Mouse (Mus musculus): ENCODE data around the gene Sema5a. TPM values are rescaled to one million over a fixed set of nuclear protein-coding genes. Genes with fewer than 3 reads are reported as not detected.

Gene Sema5a
- polyA plus RNA-seq, 1 experiment from 2014 or later = 17.5 TPM

GRCm38 (mm10) chr15:32257340-32257739 lies 12.7 kb downstream of the Sema5a start:
- H3K27me3 ChIP-seq (replicated peaks) = no peaks in the 10 kb centered on the region
- H3K4me2 ChIP-seq = peak overlapping the region; percentile 10; the same call in 1 of the 2 replicates
- H3K4me3 ChIP-seq (replicated peaks) = no peak overlapping the region
- H3K27ac ChIP-seq = 0 out of 2 replicates have a peak overlapping the region, but pooled peaks have one; percentile 16
- no peak overlapping the region for H3K9ac ChIP-seq
- no peaks in the 10 kb centered on the region for H3K36me3 ChIP-seq
- peaks cover 10% of the 10 kb centered on the region; the same call in 1 of the 2 replicates for H3K4me1 ChIP-seq
- 0 out of 2 replicates have a peak, but pooled peaks have one; percentile 10 for ATAC-seq (ENCODE audit: insufficient read depth, low FRiP score, low read depth)
- H3K9me3 ChIP-seq = no peaks in the 10 kb centered on the region
- 66% methylated on average over 8 of the region's 8 CpGs for WGBS

GRCm38 (mm10) chr15:32257886-32258319 lies 13.3 kb downstream of the Sema5a start:
- Histone ChIP-seq H3K27ac (no peak overlapping the region), H3K4me3 (replicated peaks) (no peak overlapping the region), H3K4me2 (peak overlapping the region; percentile 10; the same call in 1 of the 2 replicates), H3K36me3 (no peaks in the 10 kb centered on the region), H3K4me1 (peaks cover 10% of the 10 kb centered on the region; the same call in 1 of the 2 replicates), H3K9ac (no peak overlapping the region), H3K9me3 (no peaks in the 10 kb centered on the region), H3K27me3 (replicated peaks) (no peaks in the 10 kb centered on the region)
- 45% methylated on average over 7 of the region's 7 CpGs for WGBS
- 0 out of 2 replicates have a peak, but pooled peaks have one; percentile 4 for ATAC-seq (ENCODE audit: insufficient read depth, low FRiP score, low read depth)

GRCm38 (mm10) chr15:32259362-32260096 lies 14.9 kb downstream of the Sema5a start:
- WGBS = 77% methylated on average over 5 of the region's 5 CpGs
- no peak for ATAC-seq (ENCODE audit: insufficient read depth, low FRiP score, low read depth)

GRCm38 (mm10) chr15:32260942-32261341 lies 16.3 kb downstream of the Sema5a start:
- Histone ChIP-seq H3K27ac (no peak overlapping the region), H3K4me1 (peaks cover 21% of the 10 kb centered on the region; the same call in 1 of the 2 replicates), H3K27me3 (replicated peaks) (no peaks in the 10 kb centered on the region), H3K9me3 (no peaks in the 10 kb centered on the region), H3K4me3 (replicated peaks) (no peak overlapping the region), H3K9ac (no peak overlapping the region), H3K4me2 (no peak overlapping the region), H3K36me3 (no peaks in the 10 kb centered on the region)
- ATAC-seq (ENCODE audit: insufficient read depth, low FRiP score, low read depth) = no peak
- WGBS = 61% methylated on average over 5 of the region's 5 CpGs

More at GRCm38 (mm10) chr15:32259362-32260096, 14.9 kb downstream of the Sema5a start:
- Histone ChIP-seq H3K27ac (no peak overlapping the region), H3K9ac (no peak overlapping the region), H3K4me2 (no peak overlapping the region), H3K9me3 (no peaks in the 10 kb centered on the region), H3K4me1 (peaks cover 11% of the 10 kb centered on the region; the same call in 1 of the 2 replicates), H3K27me3 (replicated peaks) (no peaks in the 10 kb centered on the region), H3K4me3 (replicated peaks) (no peak overlapping the region), H3K36me3 (no peaks in the 10 kb centered on the region)

- H3K4me2 ChIP-seq = no peak overlapping the region
- no peak overlapping the region for H3K27ac ChIP-seq
- ATAC-seq (ENCODE audit: insufficient read depth, low FRiP score, low read depth) = no peak
- H3K4me1 ChIP-seq = peaks cover 16% of the 10 kb centered on the region; the same call in 1 of the 2 replicates
- H3K27me3 ChIP-seq (replicated peaks) = no peaks in the 10 kb centered on the region
- H3K36me3 ChIP-seq = no peaks in the 10 kb centered on the region
- H3K4me3 ChIP-seq (replicated peaks) = no peak overlapping the region
- no peaks in the 10 kb centered on the region for H3K9me3 ChIP-seq
- H3K9ac ChIP-seq = no peak overlapping the region
- WGBS = 74% methylated on average over 3 of the region's 3 CpGs
Observed at GRCm38 (mm10) chr15:32263651-32264050, 19.0 kb downstream of the Sema5a start.

GRCm38 (mm10) chr15:32264822-32265377 lies 20.3 kb downstream of the Sema5a start:
- no peaks in the 10 kb centered on the region for H3K9me3 ChIP-seq
- no peaks in the 10 kb centered on the region for H3K36me3 ChIP-seq
- no peak overlapping the region for H3K4me3 ChIP-seq (replicated peaks)
- no peak overlapping the region for H3K9ac ChIP-seq
- 0 out of 2 replicates have a peak overlapping the region, but pooled peaks have one; percentile 3 for H3K4me2 ChIP-seq
- H3K27me3 ChIP-seq (replicated peaks) = no peaks in the 10 kb centered on the region
- peaks cover 16% of the 10 kb centered on the region; the same call in 1 of the 2 replicates for H3K4me1 ChIP-seq
- peak overlapping the region; percentile 77; the same call in 1 of the 2 replicates for H3K27ac ChIP-seq
- WGBS = 44% methylated on average over 7 of the region's 7 CpGs
- peak; percentile 42; the same call in 1 of the 2 replicates for ATAC-seq (ENCODE audit: insufficient read depth, low FRiP score, low read depth)

- Histone ChIP-seq H3K4me1 (peaks cover 16% of the 10 kb centered on the region; the same call in 1 of the 2 replicates), H3K9ac (no peak overlapping the region), H3K9me3 (no peaks in the 10 kb centered on the region), H3K36me3 (no peaks in the 10 kb centered on the region), H3K27ac (peak overlapping the region; percentile 77), H3K4me3 (replicated peaks) (no peak overlapping the region), H3K27me3 (replicated peaks) (no peaks in the 10 kb centered on the region), H3K4me2 (peak overlapping the region; percentile 16; the same call in 1 of the 2 replicates)
- ATAC-seq (ENCODE audit: insufficient read depth, low FRiP score, low read depth) = peak; percentile 72
- 35% methylated on average over 9 of the region's 9 CpGs for WGBS
Observed at GRCm38 (mm10) chr15:32265378-32265934, 20.8 kb downstream of the Sema5a start.

GRCm38 (mm10) chr15:32266122-32266820 lies 21.7 kb downstream of the Sema5a start:
- Histone ChIP-seq H3K36me3 (no peaks in the 10 kb centered on the region), H3K9ac (no peak overlapping the region), H3K9me3 (no peaks in the 10 kb centered on the region), H3K4me2 (no peak overlapping the region), H3K27ac (peak overlapping the region; percentile 77), H3K27me3 (replicated peaks) (no peaks in the 10 kb centered on the region), H3K4me3 (replicated peaks) (no peak overlapping the region), H3K4me1 (peaks cover 16% of the 10 kb centered on the region; the same call in 1 of the 2 replicates)
- 67% methylated on average over 15 of the region's 15 CpGs for WGBS
- no peak for ATAC-seq (ENCODE audit: insufficient read depth, low FRiP score, low read depth)

GRCm38 (mm10) chr15:32270106-32270505 lies 25.5 kb downstream of the Sema5a start:
- 60% methylated on average over 2 of the region's 2 CpGs for WGBS
- peaks cover 10% of the 10 kb centered on the region; the same call in 1 of the 2 replicates for H3K4me1 ChIP-seq
- H3K9ac ChIP-seq = no peak overlapping the region

GRCm38 (mm10) chr15:32273925-32274324 lies 29.3 kb downstream of the Sema5a start:
- no peaks in the 10 kb centered on the region for H3K27me3 ChIP-seq (replicated peaks)
- H3K36me3 ChIP-seq = no peaks in the 10 kb centered on the region
- H3K27ac ChIP-seq = no peak overlapping the region
- no peak overlapping the region for H3K4me2 ChIP-seq
- no peaks in the 10 kb centered on the region for H3K9me3 ChIP-seq
- WGBS = 82% methylated on average over 6 of the region's 6 CpGs
- H3K9ac ChIP-seq = no peak overlapping the region
- no peak for ATAC-seq (ENCODE audit: insufficient read depth, low FRiP score, low read depth)
- no peak overlapping the region for H3K4me3 ChIP-seq (replicated peaks)
- H3K4me1 ChIP-seq = no peaks in the 10 kb centered on the region

More at GRCm38 (mm10) chr15:32270106-32270505, 25.5 kb downstream of the Sema5a start:
- ATAC-seq (ENCODE audit: insufficient read depth, low FRiP score, low read depth) = no peak
- Histone ChIP-seq H3K36me3 (no peaks in the 10 kb centered on the region), H3K27me3 (replicated peaks) (no peaks in the 10 kb centered on the region), H3K27ac (no peak overlapping the region), H3K4me3 (replicated peaks) (no peak overlapping the region), H3K9me3 (no peaks in the 10 kb centered on the region), H3K4me2 (no peak overlapping the region)

GRCm38 (mm10) chr15:32275020-32275419 lies 30.4 kb downstream of the Sema5a start:
- Histone ChIP-seq H3K9me3 (no peaks in the 10 kb centered on the region), H3K4me2 (no peak overlapping the region), H3K36me3 (no peaks in the 10 kb centered on the region), H3K27ac (no peak overlapping the region), H3K9ac (no peak overlapping the region), H3K4me3 (replicated peaks) (no peak overlapping the region), H3K4me1 (no peaks in the 10 kb centered on the region), H3K27me3 (replicated peaks) (no peaks in the 10 kb centered on the region)
- ATAC-seq (ENCODE audit: insufficient read depth, low FRiP score, low read depth) = no peak
- 79% methylated on average over 5 of the region's 5 CpGs for WGBS
